Mouse (Mus musculus) embryo, embryonic 11.5 days (tissue): ENCODE data around the gene Ranbp10.
"Not testable (repeated sequence)": the region's sequence is repeated elsewhere in the genome, so short reads cannot be mapped to it uniquely, and the experiment has no call there.

Experiments used
- DNase-seq: peaks from one replicate; pipeline ENCODE4 v3.0.0-alpha.2; 2012; ENCODE audit warnings: low read depth, low spot score

Gene Ranbp10

DNA sequence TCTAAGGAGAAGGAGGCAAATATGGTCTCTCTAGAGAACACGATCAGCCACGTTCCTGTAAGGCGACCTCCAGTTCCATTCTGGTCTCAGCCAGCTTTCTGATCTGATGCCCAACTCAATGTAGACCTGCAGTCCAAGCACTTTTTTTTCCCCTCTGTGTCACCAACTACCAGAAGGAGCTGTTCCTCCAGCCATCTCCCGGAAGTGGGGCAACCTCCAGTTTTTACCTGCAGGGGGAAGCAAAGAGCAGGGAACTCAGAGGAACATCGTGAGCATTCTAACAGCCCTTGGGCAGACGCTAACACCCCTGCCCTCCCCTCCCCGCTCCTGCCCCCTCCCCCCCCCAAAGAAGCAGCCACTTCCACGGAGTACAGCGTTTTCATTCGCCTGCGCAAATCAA, 8.2 kb upstream of the Ranbp10 start:
- peak; percentile 26 for DNase-seq

DNA sequence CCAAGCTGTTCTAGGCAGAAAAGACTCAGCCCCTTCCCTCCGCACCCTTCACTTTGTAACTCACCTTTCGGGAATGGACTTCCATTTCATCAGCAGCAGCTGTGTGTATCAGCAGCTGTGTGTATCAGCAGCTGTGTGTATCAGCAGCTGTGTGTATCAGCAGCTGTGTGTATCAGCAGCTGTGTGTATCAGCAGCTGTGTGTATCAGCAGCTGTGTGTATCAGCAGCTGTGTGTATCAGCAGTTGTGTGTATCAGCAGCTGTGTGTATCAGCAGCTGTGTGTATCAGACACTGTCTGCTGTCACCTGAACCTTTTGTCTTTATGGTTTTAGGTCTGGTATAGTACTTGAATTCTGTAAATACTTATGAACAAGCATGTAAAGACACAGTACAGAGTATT, 6.6 kb upstream of the Ranbp10 start:
- not testable (repeated sequence) for DNase-seq

DNA sequence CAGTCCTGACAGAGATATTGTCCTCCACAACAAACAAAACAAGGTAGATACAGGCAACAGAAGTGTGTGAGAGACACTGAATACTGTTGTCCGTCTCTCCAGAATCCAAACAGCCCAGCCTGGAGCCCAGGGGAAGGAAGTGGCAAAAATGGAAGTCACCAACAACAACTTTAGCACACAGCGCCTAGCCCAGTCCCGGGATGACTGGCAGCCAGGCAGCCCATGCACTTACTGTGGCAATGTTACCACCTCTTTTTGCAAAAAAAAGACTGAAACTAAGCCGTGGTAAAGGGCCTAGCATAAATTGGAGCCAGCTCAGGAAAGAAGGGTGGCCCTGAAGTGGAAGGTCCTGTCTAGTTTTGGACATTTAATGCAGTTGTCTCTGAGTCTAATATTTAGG, 771 bp downstream of the Ranbp10 start:
- DNase-seq: no peak

- DNase-seq: no peak
These were observed 1.6 kb downstream of the Ranbp10 start for GRCm38 (mm10) chr8:105825506-105825905.

DNA sequence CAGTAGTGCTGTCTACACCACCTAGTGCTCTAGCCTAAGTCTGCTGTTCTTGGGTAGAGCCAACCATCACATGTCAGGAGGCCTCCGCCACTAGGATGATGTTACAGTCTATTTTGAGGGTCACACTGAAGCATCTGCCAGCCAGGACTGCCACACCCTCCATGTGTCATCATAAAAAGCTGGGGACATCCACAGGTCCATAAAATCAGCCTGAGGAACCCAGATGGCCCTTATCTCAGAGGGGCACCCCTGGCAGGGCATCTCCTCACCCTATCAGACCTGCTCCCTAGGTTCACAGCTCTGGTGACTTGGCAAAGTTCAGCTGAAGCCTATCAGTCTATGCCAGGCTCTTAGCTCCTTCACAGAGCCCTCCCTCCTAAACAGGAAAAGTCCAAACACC, 6.2 kb downstream of the Ranbp10 start:
- DNase-seq: no peak

DNA sequence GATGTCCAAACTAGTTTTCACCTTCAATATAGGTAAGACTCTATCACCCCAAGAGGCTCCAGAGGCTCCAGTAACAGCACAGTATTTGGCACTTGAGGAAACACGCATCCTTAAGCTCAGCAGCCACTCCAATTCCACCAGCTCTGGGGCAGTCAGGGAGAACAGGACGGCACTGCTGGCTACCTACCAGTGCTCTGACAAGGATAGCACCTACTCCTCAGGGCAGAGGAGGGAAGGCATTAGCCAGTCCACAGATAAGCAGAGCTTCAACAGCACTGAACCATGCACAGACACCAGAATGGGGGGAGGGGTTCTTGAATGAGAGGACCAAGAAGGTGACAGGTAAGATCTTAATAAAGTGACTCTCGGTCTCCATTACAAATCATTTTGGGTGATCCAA, 7.5 kb downstream of the Ranbp10 start:
- DNase-seq: no peak

DNA sequence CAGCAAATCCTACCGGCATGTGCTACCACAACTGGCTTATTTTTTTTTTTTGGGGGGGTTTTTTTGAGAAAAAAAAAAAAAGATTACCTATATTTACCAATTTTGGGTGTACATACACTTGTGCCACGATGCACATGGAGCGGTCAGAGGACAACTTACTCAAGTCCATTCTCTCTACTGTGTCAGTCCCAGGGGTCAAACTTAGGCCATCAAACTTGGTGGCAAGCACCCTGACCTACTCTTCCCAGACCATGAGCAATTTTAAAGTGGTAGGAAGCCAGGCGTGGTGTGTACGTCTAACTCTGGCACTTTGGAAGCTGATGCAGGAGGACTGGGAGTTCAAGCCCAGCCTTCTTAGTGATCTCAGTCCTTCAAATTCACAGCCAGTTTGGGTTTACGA, 13.9 kb downstream of the Ranbp10 start:
- DNase-seq: no peak

- DNase-seq: no peak
These were observed 14.6 kb downstream of the Ranbp10 start for GRCm38 (mm10) chr8:105812511-105812910.

- DNase-seq: no peak
These were observed 15.6 kb downstream of the Ranbp10 start for GRCm38 (mm10) chr8:105811543-105811942.

GRCm38 (mm10) chr8:105811061-105811460, 16.1 kb downstream of the Ranbp10 start:
- no peak for DNase-seq

- DNase-seq: no peak
These were observed 16.8 kb downstream of the Ranbp10 start for GRCm38 (mm10) chr8:105810245-105810786.

GRCm38 (mm10) chr8:105808480-105808879, 18.7 kb downstream of the Ranbp10 start:
- no peak for DNase-seq

- DNase-seq: no peak
These were observed 19.4 kb downstream of the Ranbp10 start for GRCm38 (mm10) chr8:105807766-105808165.

DNA sequence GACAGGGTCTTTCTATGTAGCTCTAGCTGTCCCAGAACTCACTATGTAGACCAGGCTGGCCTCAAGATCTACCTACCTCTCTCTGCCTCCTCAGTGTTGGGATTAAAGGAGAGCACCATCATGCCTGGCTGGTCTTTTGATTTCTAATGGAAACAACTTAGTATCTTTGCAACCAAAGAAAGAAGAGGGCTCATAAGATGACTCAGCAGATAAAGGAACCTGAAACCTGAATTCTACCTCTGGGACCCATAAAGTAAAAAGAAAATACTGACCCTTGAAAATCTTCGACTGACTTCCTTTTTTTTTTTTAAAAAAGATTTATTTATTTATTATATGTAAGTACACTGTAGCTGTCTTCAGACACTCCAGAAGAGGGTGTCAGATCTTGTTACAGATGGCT, 21.2 kb downstream of the Ranbp10 start:
- no peak for DNase-seq

DNA sequence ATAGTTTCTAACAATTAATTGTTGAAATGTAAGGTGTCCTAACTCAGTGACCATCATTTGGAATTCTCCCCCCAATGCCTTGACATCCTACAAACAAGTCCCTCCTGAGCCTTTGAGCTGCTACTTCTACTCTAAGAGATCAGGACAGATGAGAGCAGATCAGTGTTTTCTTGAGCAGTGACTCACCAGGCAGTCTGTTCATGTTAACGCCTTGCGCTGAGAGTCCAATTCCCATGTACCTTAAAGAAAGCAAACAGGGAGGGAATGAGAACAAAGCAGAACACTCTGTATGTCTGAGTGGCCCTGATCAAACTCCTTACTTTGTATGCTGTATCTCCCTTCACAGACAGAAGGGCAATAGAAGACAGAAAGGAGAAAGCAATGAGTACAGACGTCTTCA, 21.8 kb downstream of the Ranbp10 start:
- DNase-seq: no peak

GRCm38 (mm10) chr8:105804797-105805196, 22.4 kb downstream of the Ranbp10 start:
- no peak for DNase-seq

- DNase-seq: no peak
These were observed 25.8 kb downstream of the Ranbp10 start for GRCm38 (mm10) chr8:105801153-105801904.

GRCm38 (mm10) chr8:105799091-105799812, 27.9 kb downstream of the Ranbp10 start:
- DNase-seq: no peak

GRCm38 (mm10) chr8:105798408-105798807, 28.7 kb downstream of the Ranbp10 start:
- no peak for DNase-seq

GRCm38 (mm10) chr8:105795785-105796184, 31.4 kb downstream of the Ranbp10 start:
- no peak for DNase-seq

DNA sequence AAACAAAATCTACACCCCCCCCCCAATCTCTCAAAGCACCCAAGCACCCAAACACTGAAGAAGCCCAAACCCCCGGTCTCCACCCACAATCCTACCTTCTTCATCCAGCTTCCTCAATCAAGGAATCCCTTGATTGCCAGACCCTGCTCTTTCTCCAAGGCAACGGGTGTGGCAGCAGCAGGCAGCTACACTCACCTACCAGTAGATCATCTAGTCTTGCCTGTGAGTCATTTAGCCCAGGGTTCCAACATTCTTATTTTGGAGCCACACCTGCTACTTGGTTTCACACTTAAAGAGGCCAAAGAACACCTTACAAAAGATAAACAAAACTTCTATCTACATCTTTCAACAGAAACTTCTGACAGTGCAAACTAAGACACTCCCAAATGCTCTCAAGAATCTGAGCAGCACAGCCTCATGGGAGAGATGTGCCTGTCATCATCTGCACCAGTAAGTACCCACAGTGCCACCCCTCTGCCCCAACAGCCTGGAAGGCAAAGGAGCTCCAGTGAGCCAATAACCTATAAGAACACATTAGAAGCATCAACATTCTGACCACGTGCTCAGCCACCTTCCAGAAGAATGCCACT, 33.0 kb downstream of the Ranbp10 start:
- DNase-seq: no peak

DNA sequence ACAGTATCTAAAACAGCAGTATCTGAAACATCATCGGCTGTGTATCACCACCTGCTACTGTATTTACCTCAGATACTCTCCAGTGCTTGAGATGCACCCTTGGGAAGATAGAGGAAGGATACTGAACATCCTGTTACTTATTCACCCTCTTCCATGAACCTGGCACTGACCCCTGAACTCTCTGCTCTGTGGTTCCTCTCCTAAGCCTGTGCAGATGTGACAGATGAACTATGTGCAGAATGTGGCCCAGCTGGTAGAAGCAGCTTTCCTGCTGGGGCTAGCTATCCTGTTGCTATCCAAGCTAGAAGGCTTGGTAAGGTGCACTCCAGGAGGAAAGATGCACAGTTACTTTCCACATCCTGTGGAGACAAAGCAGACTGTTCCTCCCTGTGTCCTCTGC, 33.8 kb downstream of the Ranbp10 start:
- DNase-seq: no peak

DNA sequence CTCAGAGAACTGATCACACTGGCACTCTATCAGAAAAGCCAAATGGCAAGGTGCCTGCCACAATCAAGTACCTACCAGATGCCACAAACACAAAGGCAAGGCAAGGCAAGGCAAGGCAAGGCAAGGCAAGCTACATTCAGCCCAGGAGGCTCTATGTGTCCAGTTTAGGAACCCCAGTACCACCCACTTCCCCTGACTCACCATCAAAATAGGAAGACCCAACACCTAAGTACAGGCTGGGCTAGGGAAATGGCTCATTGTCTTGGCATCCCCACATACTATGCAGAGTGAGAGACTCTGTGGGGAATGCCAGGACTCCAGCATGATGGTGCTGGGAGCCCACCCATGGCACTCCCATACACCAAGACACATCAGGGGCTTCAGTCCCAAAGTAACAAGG, 37.5 kb downstream of the Ranbp10 start:
- DNase-seq: no peak
